Mouse (Mus musculus): ENCODE data around the gene Zfp612. TPM values are rescaled to one million over a fixed set of nuclear protein-coding genes. Genes with fewer than 3 reads are reported as not detected.

The Zfp612 gene
- 13.6 TPM for polyA plus RNA-seq (2014; fragmentation: Illumina TruSeq; extraction: RNeasy Lipid Tissue Mini Kit (QIAGEN cat#74804); ENCODE audit: low read depth, low replicate concordance)

GRCm38 (mm10) chr8:110079282-110080221 lies at the start of gene Zfp612:
Zfp612 (plus strand) TSS chr8:110079746.

GRCm38 (mm10) chr8:110039659-110040058 lies 39.9 kb upstream of the Zfp612 start, which contains the start of gene Chst4:
Chst4 (minus strand) TSS chr8:110039740.

GRCm38 (mm10) chr8:110100907-110101306 lies 21.4 kb downstream of the Zfp612 start, which contains the start of gene Gm21964:
Gm21964 (plus strand) TSS chr8:110101207.

GRCm38 (mm10) chr8:110102653-110103052 lies 23.1 kb downstream of the Zfp612 start, which contains the start of gene Gm17720:
Gm17720 (minus strand) TSS chr8:110102753.

Other genes starting within 250 kb of the Zfp612 start
- gene Phlpp2, start 211.2 kb upstream of the Zfp612 start, polyA plus RNA-seq (2014; fragmentation: Illumina TruSeq; extraction: RNeasy Lipid Tissue Mini Kit (QIAGEN cat#74804); ENCODE audit: low read depth, low replicate concordance): 3.1 TPM
- gene Marveld3, start 117.5 kb upstream of the Zfp612 start, polyA plus RNA-seq (2014; fragmentation: Illumina TruSeq; extraction: RNeasy Lipid Tissue Mini Kit (QIAGEN cat#74804); ENCODE audit: low read depth, low replicate concordance): not detected
- 2.2 TPM for gene Tat, start 89.3 kb upstream of the Zfp612 start, polyA plus RNA-seq (2014; fragmentation: Illumina TruSeq; extraction: RNeasy Lipid Tissue Mini Kit (QIAGEN cat#74804); ENCODE audit: low read depth, low replicate concordance)
- gene Chst4, start 40.0 kb upstream of the Zfp612 start, polyA plus RNA-seq (2014; fragmentation: Illumina TruSeq; extraction: RNeasy Lipid Tissue Mini Kit (QIAGEN cat#74804); ENCODE audit: low read depth, low replicate concordance): 5.2 TPM
- gene Gm21964, start 21.5 kb downstream of the Zfp612 start, polyA plus RNA-seq (2014; fragmentation: Illumina TruSeq; extraction: RNeasy Lipid Tissue Mini Kit (QIAGEN cat#74804); ENCODE audit: low read depth, low replicate concordance): not detected
- gene Gm17720, start 23.0 kb downstream of the Zfp612 start, polyA plus RNA-seq (2014; fragmentation: Illumina TruSeq; extraction: RNeasy Lipid Tissue Mini Kit (QIAGEN cat#74804); ENCODE audit: low read depth, low replicate concordance): not detected
- not detected for gene Calb2, start 88.5 kb downstream of the Zfp612 start, polyA plus RNA-seq (2014; fragmentation: Illumina TruSeq; extraction: RNeasy Lipid Tissue Mini Kit (QIAGEN cat#74804); ENCODE audit: low read depth, low replicate concordance)
- gene Cmtr2, start 135.9 kb downstream of the Zfp612 start, polyA plus RNA-seq (2014; fragmentation: Illumina TruSeq; extraction: RNeasy Lipid Tissue Mini Kit (QIAGEN cat#74804); ENCODE audit: low read depth, low replicate concordance): 2.6 TPM
- gene Hydin, start 187.2 kb downstream of the Zfp612 start, polyA plus RNA-seq (2014; fragmentation: Illumina TruSeq; extraction: RNeasy Lipid Tissue Mini Kit (QIAGEN cat#74804); ENCODE audit: low read depth, low replicate concordance): 0.08 TPM